Comparison of ENCODE assay signal across 11 mouse cellular contexts in the genomic region with DNA sequence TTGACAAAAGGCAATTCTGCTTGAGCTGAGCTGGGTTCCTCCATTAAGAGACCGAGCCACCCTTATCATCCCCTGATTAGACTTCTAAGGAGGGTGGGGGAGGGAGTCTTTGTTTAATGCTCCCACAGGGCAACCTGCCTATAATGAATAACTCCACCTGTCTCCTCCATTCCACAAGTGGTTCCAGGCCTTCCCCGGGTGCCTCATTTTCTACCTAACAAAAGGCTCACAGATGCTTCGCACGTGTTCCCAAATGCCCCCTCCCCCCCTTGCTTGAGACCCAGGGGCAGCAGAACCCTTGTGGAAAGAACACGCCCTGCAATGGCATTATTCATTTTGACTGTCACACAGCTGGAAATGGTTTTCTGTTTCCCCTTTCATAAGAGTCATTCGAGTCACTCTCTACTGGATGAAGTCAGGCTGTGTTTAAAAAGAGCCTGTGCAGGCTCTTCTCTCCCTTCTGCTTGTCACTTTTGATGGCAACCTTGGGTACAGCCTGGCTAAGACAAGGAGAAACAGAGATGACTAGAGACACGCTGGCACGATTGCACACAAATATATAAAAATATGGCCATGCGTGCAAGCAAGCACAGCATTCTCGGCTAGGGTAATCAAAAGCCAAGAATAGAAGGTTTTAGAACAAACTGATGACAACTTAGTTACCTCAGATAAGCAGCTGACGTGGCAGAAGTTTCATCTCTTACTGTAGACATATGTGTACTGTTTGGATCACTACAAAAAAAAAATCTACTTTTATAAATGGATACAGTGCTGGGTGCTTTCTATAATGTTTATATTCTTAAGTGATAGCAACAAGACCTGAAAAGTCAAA. TPM values are rescaled to one million over a fixed set of nuclear protein-coding genes. Genes with fewer than 3 reads are reported as not detected.
DNase-seq lines count a peak whose midpoint lies in the region; ATAC-seq and TF ChIP-seq lines count a peak whose summit lies in the region.
"Had no signal": no experiment of that assay in that cellular context is flagged by ENCODE, and none has a peak within 500 bp of the region (broad histone marks: within the 10 kb centered on the region; RNA-seq: fewer than 3 reads in every experiment).

No protein-coding gene starts in this region.

- no peaks in the 10 kb centered on the region for H3K9me3 ChIP-seq in lung, embryonic 14.5 days (ENCODE audit: low read depth, low read length)
- H3K9me3 ChIP-seq in forebrain, embryonic 13.5 days (replicated peaks), result no peaks in the 10 kb centered on the region
- H3K9me3 ChIP-seq: hindbrain, embryonic 15.5 days had no signal

- H3ac ChIP-seq in myocyte (ENCODE audit: control insufficient read depth, insufficient read length), result no peak overlapping the region

- DNase-seq in adrenal gland, adult 2 months, result peak; percentile 9
- no peak for DNase-seq in adrenal gland, adult 8-10 months
- DNase-seq in lung, embryonic 14.5 days, result peak; percentile 53
- DNase-seq in lung, postnatal 10 days, result no peak
- no peak for DNase-seq in cerebellum, adult 11-12 months
- no peak for DNase-seq in ovary, postnatal 10 days (ENCODE audit: low spot score)
- DNase-seq: cerebellum, postnatal 36 days; layer of hippocampus, postnatal 36 days had no signal

- no peaks in the 10 kb centered on the region for H3K27me3 ChIP-seq in lung, embryonic 14.5 days (ENCODE audit: insufficient read depth, low read length)
- H3K27me3 ChIP-seq in forebrain, embryonic 13.5 days, result no peaks in the 10 kb centered on the region
- H3K27me3 ChIP-seq in myocyte (ENCODE audit: control insufficient read depth, insufficient read depth, insufficient read length), result no peaks in the 10 kb centered on the region

- no peak overlapping the region for H3K4me2 ChIP-seq in lung, embryonic 14.5 days
- no peak overlapping the region for H3K4me2 ChIP-seq in forebrain, embryonic 13.5 days
- H3K4me2 ChIP-seq in myocyte (ENCODE audit: low read depth), result peak overlapping the region; percentile 24
- H3K4me2 ChIP-seq: hindbrain, embryonic 15.5 days had no signal

- no peak overlapping the region for H3K4me3 ChIP-seq in lung, embryonic 14.5 days (ENCODE audit: low read depth, low read length)
- H3K4me3 ChIP-seq in forebrain, embryonic 13.5 days, result no peak overlapping the region
- no peak overlapping the region for H3K4me3 ChIP-seq in myocyte
- H3K4me3 ChIP-seq: hindbrain, embryonic 15.5 days had no signal

- peaks cover 24% of the 10 kb centered on the region for H3K4me1 ChIP-seq in lung, embryonic 14.5 days (ENCODE audit: insufficient read depth)
- peaks cover 11% of the 10 kb centered on the region for H3K4me1 ChIP-seq in forebrain, embryonic 13.5 days
- H3K4me1 ChIP-seq: hindbrain, embryonic 15.5 days had no signal

- H3K36me3 ChIP-seq in lung, embryonic 14.5 days (ENCODE audit: insufficient read depth), result no peaks in the 10 kb centered on the region
- H3K36me3 ChIP-seq in forebrain, embryonic 13.5 days (ENCODE audit: poor library complexity, severe bottlenecking), result peaks cover 9% of the 10 kb centered on the region; the same call in 1 of the 2 replicates
- peaks cover 28% of the 10 kb centered on the region for H3K36me3 ChIP-seq in myocyte (ENCODE audit: control insufficient read depth, insufficient read depth)
- H3K36me3 ChIP-seq: hindbrain, embryonic 15.5 days had no signal

- no peak overlapping the region for H3K9ac ChIP-seq in lung, embryonic 14.5 days
- H3K9ac ChIP-seq in forebrain, embryonic 13.5 days, result no peak overlapping the region
- H3K9ac ChIP-seq: hindbrain, embryonic 15.5 days had no signal

- TF ChIP-seq POLR2A in myocyte (IDR thresholded peaks at IDR 0.05; ENCODE audit: insufficient read length, low read depth), result no peak

- peaks cover 29% of the 10 kb centered on the region for H3K79me2 ChIP-seq in myocyte (ENCODE audit: control insufficient read depth, insufficient read depth)

- 17% methylated on average over 11 of the region's 11 CpGs for WGBS in lung, embryonic 14.5 days
- WGBS in forebrain, embryonic 13.5 days, result 43% methylated on average over 11 of the region's 11 CpGs

- peak; percentile 57; the same call in 1 of the 2 replicates for ATAC-seq in lung, embryonic 14.5 days (ENCODE audit: insufficient read depth)
- peak; percentile 21; the same call in 1 of the 2 replicates for ATAC-seq in forebrain, embryonic 13.5 days

- peak overlapping the region; percentile 80 for H3K27ac ChIP-seq in lung, embryonic 14.5 days (ENCODE audit: low read depth)
- H3K27ac ChIP-seq in forebrain, embryonic 13.5 days, result no peak overlapping the region
- H3K27ac ChIP-seq: hindbrain, embryonic 15.5 days had no signal

- TF ChIP-seq CTCF in lung, embryonic 14.5 days (IDR thresholded peaks at IDR 0.05; ENCODE audit: low read depth), result 0 out of 2 replicates have a peak, but pooled peaks have one; percentile 12

TF ChIP-seq in myocyte, 11 proteins besides CTCF, POLR2A, EP300 and RAD21:
- no peak for TF ChIP-seq USF1 (IDR thresholded peaks at IDR 0.05; ENCODE audit: low read depth)
- TF ChIP-seq MAX (IDR thresholded peaks at IDR 0.05; ENCODE audit: low read depth), result no peak
- no peak for TF ChIP-seq REST (IDR thresholded peaks at IDR 0.05; ENCODE audit: insufficient read depth, insufficient read length)
- no peak for TF ChIP-seq POLR2AphosphoS2 (IDR thresholded peaks at IDR 0.05; ENCODE audit: insufficient read length, low read depth)
- TF ChIP-seq TCF12 (IDR thresholded peaks at IDR 0.05; ENCODE audit: insufficient read depth, poor library complexity, severe bottlenecking), result no peak
- TF ChIP-seq E2F4 (IDR thresholded peaks at IDR 0.05; ENCODE audit: insufficient read depth), result no peak
- TF ChIP-seq SRF (IDR thresholded peaks at IDR 0.05; ENCODE audit: control insufficient read depth, insufficient read length, low read depth), result no peak
- TF ChIP-seq CEBPB (IDR thresholded peaks at IDR 0.05; ENCODE audit: insufficient read depth, poor library complexity, severe bottlenecking), result no peak
- peak in 1 of 3 experiments; percentile 77 for TF ChIP-seq MYOG (IDR thresholded peaks at IDR 0.05; ENCODE audit: control insufficient read depth in 1 of 3, insufficient read depth in 1 of 3, insufficient read length in 2 of 3, low read depth in 2 of 3)
- no peak for TF ChIP-seq TCF3 (IDR thresholded peaks at IDR 0.05; ENCODE audit: insufficient read length, low read depth)
- peak in 2 of 3 experiments; percentile 20 to 43 for TF ChIP-seq MYOD1 (IDR thresholded peaks at IDR 0.05; ENCODE audit: control insufficient read depth in 1 of 3, insufficient read length in 2 of 3, low read depth in 2 of 3)

RNA-seq across cellular contexts. Expression of gene Lpar1, which starts 7.0 kb away (rescaled TPM):
- 10 to 100 TPM; 14.6 to 24.4 TPM for total RNA-seq in adrenal gland, adult 2 months (2021)
- polyA plus RNA-seq in adrenal gland, adult 2 months (2012; rRNA removed), result 10.4 and 21.7 TPM in 2 replicates
- total RNA-seq in adrenal gland, adult 8-10 months (2022), result 10 to 100 TPM; 18.1 to 34.1 (median 27.7) TPM
- polyA plus RNA-seq in lung, embryonic 14.5 days (2014; fragmentation: Nextera tagmentation; extraction: Ambion mirVana), result 30.3 and 35.8 TPM in 2 replicates
- polyA plus RNA-seq in forebrain, embryonic 13.5 days (2015; fragmentation: Nextera tagmentation; extraction: Ambion mirVana), result 29.9 and 35.7 TPM in 2 replicates
- polyA plus RNA-seq in myocyte (2012; fragmentation: generic; extraction: Trizol), result 14.1 TPM

Comparison
In these comparisons a context has a peak if more than half of its experiments do, and no peak if none do; other contexts are left out.
1. DNase-seq: peak in adrenal gland, adult 2 months (single experiment) and lung, embryonic 14.5 days (single experiment); none in adrenal gland, adult 8-10 months (single experiment), lung, postnatal 10 days (single experiment), cerebellum, adult 11-12 months (single experiment) and ovary, postnatal 10 days (single experiment).